In genomic region chr11:69698574-69698973, GRCm38 (mm10) we compare ENCODE assay signal across 2 mouse cellular contexts.
TF ChIP-seq lines count a peak whose summit lies in the region.

No protein-coding gene starts in this region.

TF ChIP-seq in CH12.LX, 34 proteins besides CTCF, POLR2A, EP300 and RAD21:
- TF ChIP-seq RCOR1 (conservative IDR thresholded peaks at IDR 0.05; ENCODE audit: low read depth, low read length): no peak
- TF ChIP-seq SMC3 (IDR thresholded peaks at IDR 0.05; ENCODE audit: low read depth, low read length): no peak

TF ChIP-seq in MEL, 35 proteins besides CTCF, POLR2A, EP300 and RAD21:
- TF ChIP-seq MAFK (IDR thresholded peaks at IDR 0.05; ENCODE audit: borderline replicate concordance, low read depth, low read length) (no peak), GATA1 (IDR thresholded peaks at IDR 0.05; ENCODE audit: low read depth, low read length) (no peak), MYB (IDR thresholded peaks at IDR 0.05; ENCODE audit: low read depth, low read length) (no peak), E2F4 (IDR thresholded peaks at IDR 0.05; ENCODE audit: borderline replicate concordance, low read depth, low read length) (no peak), KAT2A (conservative IDR thresholded peaks at IDR 0.05; ENCODE audit: low read depth, low read length) (no peak)
